Mouse (Mus musculus): ENCODE results near the gene Faim. TPM values are rescaled to one million over a fixed set of nuclear protein-coding genes. Genes with fewer than 3 reads are reported as not detected.
A peak's percentile ranks its signal among the peaks of the same experiment; 100 is the strongest.

Gene Faim
- polyA plus RNA-seq, 1 experiment from 2014 or later: 93.4 TPM

DNA sequence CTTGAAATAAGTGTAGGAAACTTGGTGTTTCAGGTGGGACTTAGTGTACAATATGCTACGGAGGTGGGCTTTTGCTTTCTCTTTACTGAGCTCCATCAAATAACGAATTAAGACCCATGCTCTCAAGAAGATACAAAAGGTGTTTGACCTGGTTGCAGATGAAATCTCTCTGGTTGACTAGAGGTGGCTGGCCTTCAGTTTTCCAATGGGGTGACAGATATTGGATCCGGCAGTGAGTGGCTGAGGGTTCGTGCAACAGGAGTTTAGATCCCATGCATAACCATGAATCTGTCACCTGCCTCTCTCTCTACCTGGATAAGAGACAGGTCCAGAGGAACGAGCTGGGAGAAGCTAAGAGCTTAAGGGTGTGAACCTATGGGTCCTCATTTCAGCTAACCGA, 27.5 kb upstream of the Faim start:
- no peak overlapping the region for H3K9ac ChIP-seq
- H3K9me3 ChIP-seq: no peaks in the 10 kb centered on the region
- no peak for ATAC-seq (ENCODE audit: low FRiP score, low read depth)
- no peak overlapping the region for H3K27ac ChIP-seq
- no peak overlapping the region for H3K4me3 ChIP-seq
- H3K27me3 ChIP-seq (replicated peaks): peaks cover 91% of the 10 kb centered on the region
- no peak overlapping the region for H3K4me2 ChIP-seq (replicated peaks)
- 4% methylated on average over 6 of the region's 6 CpGs for WGBS
- peaks cover 27% of the 10 kb centered on the region for H3K4me1 ChIP-seq
- no peaks in the 10 kb centered on the region for H3K36me3 ChIP-seq

DNA sequence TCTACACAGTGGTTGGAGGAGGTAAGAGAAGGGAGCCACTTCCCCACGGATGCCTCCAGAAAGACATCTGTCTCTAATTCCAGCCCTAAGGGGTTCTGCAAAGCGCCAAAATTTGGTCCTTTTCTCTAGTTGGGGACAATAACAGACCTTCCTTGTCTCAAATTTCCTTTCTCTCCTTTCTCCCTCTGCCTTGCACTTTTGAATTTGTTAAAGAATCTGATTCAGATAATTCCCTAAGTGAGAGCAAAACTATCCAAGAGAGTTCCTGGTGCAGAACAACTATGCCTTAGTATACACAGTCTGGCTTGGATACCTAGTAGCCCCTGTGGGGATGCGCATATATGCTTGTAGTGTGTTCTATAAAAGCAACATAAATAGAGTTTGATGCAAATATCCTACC, 26.3 kb upstream of the Faim start:
- Histone ChIP-seq H3K9me3 (no peaks in the 10 kb centered on the region), H3K9ac (no peak overlapping the region), H3K4me2 (replicated peaks) (no peak overlapping the region), H3K27ac (no peak overlapping the region), H3K4me3 (no peak overlapping the region), H3K36me3 (no peaks in the 10 kb centered on the region), H3K27me3 (replicated peaks) (peaks cover 91% of the 10 kb centered on the region), H3K4me1 (peaks cover 23% of the 10 kb centered on the region)
- ATAC-seq (ENCODE audit: low FRiP score, low read depth): no peak
- 27% methylated on average over 3 of the region's 3 CpGs for WGBS

DNA sequence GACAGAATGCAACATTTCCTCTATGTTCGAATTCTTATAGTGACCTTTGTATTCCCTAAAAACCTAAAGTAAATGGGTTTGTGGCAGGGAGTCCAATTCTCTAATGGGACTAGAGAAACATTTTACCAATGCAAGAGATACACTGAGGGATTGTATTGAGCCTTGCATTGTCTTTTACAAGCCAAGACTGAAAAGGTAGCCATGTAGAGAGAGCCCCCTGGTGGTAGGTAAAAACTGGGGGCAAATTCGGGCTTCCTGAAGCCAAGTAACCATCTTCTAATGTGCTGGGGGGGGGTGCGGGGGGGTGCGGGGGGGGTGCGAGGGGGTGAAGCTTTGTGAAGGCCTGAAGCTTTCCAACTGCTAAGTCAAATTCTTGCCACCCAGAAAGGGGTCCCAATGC, 25.8 kb upstream of the Faim start:
- WGBS: 12% methylated on average over 5 of the region's 5 CpGs
- H3K27ac ChIP-seq: no peak overlapping the region
- H3K4me1 ChIP-seq: peaks cover 18% of the 10 kb centered on the region
- H3K9ac ChIP-seq: no peak overlapping the region
- no peak overlapping the region for H3K4me2 ChIP-seq (replicated peaks)
- no peak for ATAC-seq (ENCODE audit: low FRiP score, low read depth)
- no peak overlapping the region for H3K4me3 ChIP-seq
- H3K27me3 ChIP-seq (replicated peaks): peaks cover 91% of the 10 kb centered on the region
- H3K9me3 ChIP-seq: no peaks in the 10 kb centered on the region
- H3K36me3 ChIP-seq: no peaks in the 10 kb centered on the region

DNA sequence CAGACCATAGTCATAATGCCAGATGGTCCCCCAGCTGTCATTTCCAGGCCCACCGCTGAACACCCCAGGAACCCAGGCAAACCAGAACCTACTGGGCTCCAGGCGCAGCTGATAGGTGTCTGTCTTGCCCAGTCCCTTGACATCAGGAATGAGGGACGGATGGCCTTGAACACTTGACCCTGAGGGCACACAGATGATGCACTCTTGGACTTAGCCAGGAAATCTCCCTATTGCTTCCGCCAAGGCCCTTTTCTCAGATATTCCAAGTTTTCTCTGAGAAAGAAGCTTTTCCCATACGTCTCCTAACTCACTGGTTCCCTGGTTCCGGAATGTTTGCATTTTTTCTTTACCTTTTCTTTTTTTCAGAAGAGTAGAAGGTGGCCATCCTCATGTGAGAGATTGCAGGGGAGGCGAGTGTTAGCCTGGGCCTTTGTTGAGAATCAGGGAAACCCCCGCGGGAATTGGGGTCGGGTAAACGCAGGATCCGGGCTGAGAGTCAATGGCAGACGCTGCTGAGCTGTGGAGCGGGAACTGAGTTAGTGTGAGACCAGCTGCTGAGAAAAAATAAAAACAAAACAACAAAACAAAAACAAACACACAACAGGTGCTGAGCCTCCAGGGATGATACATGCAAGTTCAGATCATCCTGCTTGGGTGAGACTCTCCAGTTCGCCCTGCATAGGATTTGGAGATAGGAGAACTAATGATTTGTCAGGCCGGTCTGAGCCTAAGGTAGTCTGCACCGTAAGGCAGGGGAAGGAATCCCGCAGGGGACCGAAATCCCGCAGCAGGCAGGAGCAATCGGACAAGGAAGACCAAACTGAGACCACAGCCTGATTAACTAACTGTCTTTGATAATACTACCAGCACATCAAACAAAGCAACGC, 24.3 kb upstream of the Faim start:
- H3K4me3 ChIP-seq: no peak overlapping the region
- 3% methylated on average over 22 of the region's 22 CpGs for whole genome bisulfite sequencing
- no peaks in the 10 kb centered on the region for H3K9me3 ChIP-seq
- H3K4me1 ChIP-seq: peaks cover 4% of the 10 kb centered on the region; the same call in 1 of the 2 replicates
- H3K27ac ChIP-seq: no peak overlapping the region
- no peak overlapping the region for H3K4me2 ChIP-seq (replicated peaks)
- H3K27me3 ChIP-seq (replicated peaks): peaks cover 91% of the 10 kb centered on the region
- H3K9ac ChIP-seq: no peak overlapping the region
- H3K36me3 ChIP-seq: no peaks in the 10 kb centered on the region
- ATAC-seq (ENCODE audit: low FRiP score, low read depth): no peak

DNA sequence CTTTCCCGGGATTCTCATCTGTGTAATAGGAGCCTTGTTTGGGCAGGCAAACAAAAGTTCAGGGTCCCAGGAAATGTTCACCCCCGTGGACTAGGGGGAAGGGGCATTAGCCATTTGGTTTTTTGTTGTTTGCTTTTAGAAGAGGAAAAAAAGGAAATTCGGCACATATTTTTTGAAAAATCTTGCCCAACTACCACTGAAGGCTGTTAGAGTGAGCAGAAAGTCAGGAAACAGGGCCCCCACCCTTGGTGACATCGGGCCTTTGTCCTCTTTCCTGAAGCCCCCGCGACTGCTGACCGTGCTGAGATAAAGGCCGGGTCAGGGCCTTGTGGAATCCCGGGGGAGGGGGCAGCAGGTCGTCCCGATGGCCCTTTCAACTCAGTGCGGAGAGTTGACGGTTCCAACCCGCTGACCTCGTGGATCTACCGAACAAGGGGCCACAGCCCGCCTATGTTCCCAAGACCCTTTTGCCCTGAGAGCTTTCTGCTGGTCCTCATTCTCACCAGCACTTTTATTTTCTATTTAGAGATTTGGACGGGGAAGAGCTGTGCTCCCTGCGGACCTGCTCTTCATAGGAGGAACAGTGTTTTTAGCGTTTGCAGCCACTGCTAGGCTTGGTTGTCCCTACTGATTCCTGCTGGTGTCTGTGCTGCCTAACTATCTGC, 23.6 kb upstream of the Faim start:
- Histone ChIP-seq H3K27me3 (replicated peaks) (peaks cover 90% of the 10 kb centered on the region), H3K4me3 (no peak overlapping the region), H3K4me1 (no peaks in the 10 kb centered on the region), H3K36me3 (no peaks in the 10 kb centered on the region), H3K9ac (no peak overlapping the region), H3K27ac (no peak overlapping the region), H3K9me3 (no peaks in the 10 kb centered on the region), H3K4me2 (replicated peaks) (no peak overlapping the region)
- under 1% methylated on average over 20 of the region's 20 CpGs for WGBS
- no peak for ATAC-seq (ENCODE audit: low FRiP score, low read depth)

DNA sequence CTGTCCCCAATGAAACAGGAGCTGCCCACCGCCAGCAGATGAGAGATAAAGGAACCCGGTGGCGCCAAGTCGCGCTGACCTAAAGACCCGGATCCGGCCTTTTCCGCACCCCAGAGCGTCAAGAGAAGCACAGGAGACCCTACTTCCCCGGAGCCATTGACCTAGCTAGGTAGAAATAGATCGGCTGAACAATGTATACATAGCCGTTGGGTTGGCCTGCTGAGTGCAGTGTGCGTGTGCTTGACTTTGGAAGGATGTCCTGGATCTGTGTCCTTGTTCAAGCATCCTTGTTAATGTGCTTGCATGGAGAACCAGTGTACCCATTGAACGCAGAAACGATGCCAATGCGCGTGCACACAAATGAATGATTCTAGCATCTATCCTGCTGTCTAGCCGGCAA, 22.5 kb upstream of the Faim start:
- WGBS: 3% methylated on average over 18 of the region's 18 CpGs
- Histone ChIP-seq H3K4me1 (no peaks in the 10 kb centered on the region), H3K9ac (no peak overlapping the region), H3K27me3 (replicated peaks) (peaks cover 90% of the 10 kb centered on the region), H3K9me3 (no peaks in the 10 kb centered on the region), H3K27ac (no peak overlapping the region), H3K4me3 (no peak overlapping the region), H3K36me3 (no peaks in the 10 kb centered on the region), H3K4me2 (replicated peaks) (no peak overlapping the region)
- no peak for ATAC-seq (ENCODE audit: low FRiP score, low read depth)

DNA sequence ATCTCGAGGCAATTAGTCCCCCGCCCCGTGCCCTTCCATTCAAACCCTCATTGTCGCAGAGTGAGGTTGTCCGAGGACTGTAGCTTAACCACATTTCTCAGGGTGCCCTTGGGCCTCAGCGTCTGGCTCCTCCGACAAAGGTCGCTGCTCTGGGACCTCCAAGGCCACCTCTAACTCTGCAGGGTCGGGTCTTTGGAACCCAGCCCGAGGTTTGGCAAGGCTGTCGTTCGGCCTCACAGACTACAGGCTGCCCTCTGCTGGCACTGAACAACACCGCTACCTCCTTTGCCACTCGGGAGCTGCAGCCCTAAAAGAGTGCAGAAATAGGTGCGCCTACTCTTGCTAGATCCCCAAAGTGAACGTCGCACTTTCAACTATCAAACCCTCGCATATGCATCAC, 21.1 kb upstream of the Faim start:
- H3K9ac ChIP-seq: no peak overlapping the region
- H3K9me3 ChIP-seq: no peaks in the 10 kb centered on the region
- no peaks in the 10 kb centered on the region for H3K36me3 ChIP-seq
- under 1% methylated on average over 18 of the region's 18 CpGs for WGBS
- H3K4me3 ChIP-seq: no peak overlapping the region
- H3K4me2 ChIP-seq (replicated peaks): no peak overlapping the region
- ATAC-seq (ENCODE audit: low FRiP score, low read depth): 0 out of 2 replicates have a peak, but pooled peaks have one; percentile 13
- H3K27ac ChIP-seq: no peak overlapping the region
- peaks cover 83% of the 10 kb centered on the region for H3K27me3 ChIP-seq (replicated peaks)
- no peaks in the 10 kb centered on the region for H3K4me1 ChIP-seq

DNA sequence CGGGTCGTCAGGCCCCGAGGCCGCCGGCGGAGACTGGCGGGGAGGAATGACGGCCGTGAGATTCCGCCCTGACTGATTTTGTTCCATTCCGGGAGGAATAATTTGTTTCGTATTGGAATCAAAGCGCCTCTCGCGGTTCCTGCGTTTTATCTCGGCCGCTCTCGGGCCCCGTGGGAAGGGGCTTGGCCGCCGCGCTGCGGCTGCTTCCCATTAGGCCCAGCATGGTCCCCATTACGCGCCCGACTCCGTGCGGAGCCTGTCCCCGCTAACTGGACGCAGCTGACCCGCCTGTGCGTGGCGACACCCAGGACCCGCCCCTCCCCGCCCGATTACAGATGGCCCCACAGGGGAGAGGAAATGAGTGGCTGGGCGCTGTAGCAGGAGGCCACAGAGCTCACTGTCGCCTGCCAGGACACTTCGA, 13.1 kb upstream of the Faim start:
- Histone ChIP-seq H3K4me2 (replicated peaks) (peak overlapping the region; percentile 58), H3K27ac (no peak overlapping the region), H3K9me3 (0 out of 2 replicates have a peak, but pooled peaks cover 8% of the 10 kb centered on the region), H3K4me3 (peak overlapping the region; percentile 26; the same call in 1 of the 2 replicates), H3K36me3 (no peaks in the 10 kb centered on the region), H3K27me3 (replicated peaks) (peaks cover 81% of the 10 kb centered on the region), H3K4me1 (peaks cover 8% of the 10 kb centered on the region), H3K9ac (peak overlapping the region; percentile 33; the same call in 1 of the 2 replicates)
- peak; percentile 44; the same call in 1 of the 2 replicates for ATAC-seq (ENCODE audit: low FRiP score, low read depth)
- under 1% methylated on average over 40 of the region's 40 CpGs for WGBS

DNA sequence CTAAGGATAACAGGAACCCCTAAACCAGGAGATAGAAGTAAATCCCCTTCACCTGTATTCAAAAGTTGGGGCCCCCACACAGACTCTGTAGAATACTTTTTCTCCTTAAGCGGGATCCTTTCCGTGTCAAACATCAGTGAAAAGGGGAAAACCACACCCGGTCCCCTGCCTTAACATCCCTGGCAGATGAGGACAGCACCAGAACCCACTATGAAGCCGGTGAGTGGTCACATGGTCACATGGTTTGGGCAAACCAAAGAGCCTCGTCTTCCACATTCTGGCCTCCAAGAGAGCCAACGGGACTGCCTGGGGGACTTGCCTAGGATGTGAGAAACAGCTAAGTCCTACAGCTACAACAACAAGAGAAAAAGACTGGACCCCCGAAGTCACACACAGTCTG, 12.6 kb upstream of the Faim start:
- no peak overlapping the region for H3K4me3 ChIP-seq
- WGBS: 3% methylated on average over 7 of the region's 7 CpGs
- ATAC-seq (ENCODE audit: low FRiP score, low read depth): no peak

DNA sequence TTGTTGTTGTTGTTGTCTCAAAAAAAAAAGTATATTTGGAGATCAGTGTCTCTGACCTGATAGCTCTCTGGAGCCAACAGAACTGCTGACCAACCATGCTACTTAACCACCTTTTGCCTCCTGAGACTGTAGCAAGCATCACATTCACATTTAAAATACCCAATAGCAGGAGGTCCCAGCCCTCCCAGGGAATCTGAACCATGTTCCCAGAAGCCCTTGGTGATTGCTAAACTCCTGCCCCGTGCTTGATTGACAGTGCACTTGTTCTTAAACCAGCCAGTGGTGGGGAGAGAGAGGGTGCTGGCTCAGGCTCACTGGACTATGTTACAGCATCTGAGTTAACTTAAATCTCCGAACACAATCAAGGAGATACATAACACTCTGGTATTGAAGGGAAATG, 11.3 kb upstream of the Faim start:
- Histone ChIP-seq H3K36me3 (no peaks in the 10 kb centered on the region), H3K4me2 (replicated peaks) (no peak overlapping the region), H3K4me1 (peaks cover 11% of the 10 kb centered on the region), H3K9me3 (0 out of 2 replicates have a peak, but pooled peaks cover 8% of the 10 kb centered on the region), H3K27me3 (replicated peaks) (peaks cover 73% of the 10 kb centered on the region), H3K27ac (no peak overlapping the region), H3K4me3 (no peak overlapping the region), H3K9ac (no peak overlapping the region)
- no peak for ATAC-seq (ENCODE audit: low FRiP score, low read depth)
- WGBS: 31% methylated on average over 2 of the region's 2 CpGs

More for the DNA sequence above, 12.6 kb upstream of the Faim start:
- 0 out of 2 replicates have a peak, but pooled peaks cover 8% of the 10 kb centered on the region for H3K9me3 ChIP-seq
- peaks cover 79% of the 10 kb centered on the region for H3K27me3 ChIP-seq (replicated peaks)
- H3K4me2 ChIP-seq (replicated peaks): peak overlapping the region; percentile 58
- no peaks in the 10 kb centered on the region for H3K36me3 ChIP-seq
- H3K9ac ChIP-seq: no peak overlapping the region
- H3K4me1 ChIP-seq: peaks cover 8% of the 10 kb centered on the region
- no peak overlapping the region for H3K27ac ChIP-seq

DNA sequence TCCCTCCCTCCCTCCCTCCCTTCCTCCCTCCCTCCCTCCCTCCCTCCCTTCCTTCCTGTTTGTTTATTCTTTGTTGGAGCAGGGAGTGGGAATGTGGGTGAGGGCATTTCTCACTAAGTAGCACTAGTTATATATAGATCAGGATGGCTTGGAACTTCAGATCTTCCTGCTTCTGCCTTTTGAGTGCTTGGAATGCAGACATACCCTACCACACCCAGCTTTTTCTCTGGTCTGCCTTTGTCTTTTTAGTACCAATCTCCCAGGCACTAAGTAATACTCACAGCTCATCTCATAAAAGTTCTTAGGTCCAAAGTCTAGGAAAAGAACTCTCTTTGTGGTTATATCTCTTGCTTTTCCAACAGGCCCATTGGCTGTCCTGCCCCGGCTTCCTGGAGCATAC, 10.1 kb upstream of the Faim start:
- H3K9ac ChIP-seq: no peak overlapping the region
- WGBS: 89% methylated on average over 1 of the region's 1 CpGs
- ATAC-seq (ENCODE audit: low FRiP score, low read depth): no peak
- peaks cover 14% of the 10 kb centered on the region for H3K4me1 ChIP-seq
- H3K27me3 ChIP-seq (replicated peaks): peaks cover 62% of the 10 kb centered on the region
- 0 out of 2 replicates have a peak, but pooled peaks cover under 1% of the 10 kb centered on the region for H3K9me3 ChIP-seq
- H3K27ac ChIP-seq: no peak overlapping the region
- no peak overlapping the region for H3K4me2 ChIP-seq (replicated peaks)
- H3K4me3 ChIP-seq: no peak overlapping the region
- H3K36me3 ChIP-seq: no peaks in the 10 kb centered on the region

DNA sequence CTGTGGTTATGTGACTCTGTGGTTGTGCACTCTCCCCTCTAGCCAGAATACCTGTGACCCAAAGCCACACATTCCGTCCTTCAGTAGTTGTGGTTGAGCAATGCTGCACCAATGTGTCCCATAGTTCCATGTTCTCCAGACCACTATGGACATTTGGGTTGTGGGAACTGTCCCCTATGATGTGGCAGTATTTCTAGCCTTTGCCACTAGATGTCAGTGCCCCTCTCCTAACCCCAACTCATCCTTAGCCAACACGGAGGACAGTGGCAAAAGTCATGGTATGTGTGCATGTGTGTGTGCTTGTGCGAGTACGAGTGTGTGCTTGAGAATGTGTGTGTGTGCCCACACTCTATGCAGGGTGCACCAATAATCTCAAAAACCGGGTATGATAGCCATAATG, 9.7 kb upstream of the Faim start:
- H3K36me3 ChIP-seq: no peaks in the 10 kb centered on the region
- peaks cover 59% of the 10 kb centered on the region for H3K27me3 ChIP-seq (replicated peaks)
- no peak overlapping the region for H3K27ac ChIP-seq
- H3K9ac ChIP-seq: no peak overlapping the region
- peaks cover 14% of the 10 kb centered on the region for H3K4me1 ChIP-seq
- H3K4me3 ChIP-seq: no peak overlapping the region
- H3K9me3 ChIP-seq: no peaks in the 10 kb centered on the region
- WGBS: 40% methylated on average over 5 of the region's 5 CpGs
- ATAC-seq (ENCODE audit: low FRiP score, low read depth): no peak
- H3K4me2 ChIP-seq (replicated peaks): no peak overlapping the region
